Mouse (Mus musculus) lung, embryonic 15.5 days (tissue): ENCODE measurements around the gene Rb1. TPM values are rescaled to one million over a fixed set of nuclear protein-coding genes. Genes with fewer than 3 reads are reported as not detected.
A peak's percentile ranks its signal among the peaks of the same experiment; 100 is the strongest.

Experiments used
- ATAC-seq: fragments of 200-750 bp; cut with Nextera tagmentation; 2 replicates; pipeline ENCODE4 v1.8.0; 2017; ENCODE audit warnings: moderate number of reproducible peaks, borderline replicate concordance; ENCODE audit not compliant: low FRiP score, low TSS enrichment; ENCODE audit errors: extremely low read depth
- H3K27ac ChIP-seq: fragments of 300-500 bp; sonication (generic); 2 replicates; pipeline ENCODE4 v1.5.1; 2015; ENCODE audit warnings: moderate library complexity, mild to moderate bottlenecking, inconsistent platforms
- H3K27me3 ChIP-seq: fragments of 300-500 bp; sonication (generic); 2 replicates; pipeline ENCODE4 v1.6.1; 2015; ENCODE audit warnings: inconsistent platforms
- H3K36me3 ChIP-seq: fragments of 300-500 bp; sonication (generic); 2 replicates; pipeline ENCODE4 v1.6.1; 2015; ENCODE audit warnings: inconsistent platforms
- H3K4me1 ChIP-seq: fragments of 300-500 bp; sonication (generic); 2 replicates; pipeline ENCODE4 v1.6.1; 2015; ENCODE audit warnings: inconsistent platforms
- H3K4me2 ChIP-seq: fragments of 300-500 bp; sonication (generic); 2 replicates; pipeline ENCODE4 v1.6.1; 2015; ENCODE audit warnings: inconsistent platforms, mild to moderate bottlenecking, moderate library complexity
- H3K4me3 ChIP-seq: fragments of 300-500 bp; sonication (generic); 2 replicates; pipeline ENCODE4 v1.5.1; 2015; ENCODE audit warnings: mild to moderate bottlenecking, inconsistent platforms
- H3K9ac ChIP-seq: fragments of 300-500 bp; sonication (generic); 2 replicates; pipeline ENCODE4 v1.6.1; 2015; ENCODE audit warnings: inconsistent platforms
- H3K9me3 ChIP-seq: fragments of 300-500 bp; sonication (generic); 2 replicates; pipeline ENCODE4 v1.6.1; 2016; ENCODE audit warnings: inconsistent platforms
- WGBS: fragments of 180-500 bp; shearing (Covaris S2); methylation state at CpG from one replicate; pipeline ENCODE4 v1.1.7; 2015; 5-methylcytosine and 5-hydroxymethylcytosine counted together
- polyA plus RNA-seq: library from polyadenylated mRNA; unstranded; fragments of >200 nt; fragmentation: Nextera tagmentation; extraction: Ambion mirVana; gene quantifications from 2 replicates; pipeline ENCODE4 v1.2.1, GENCODE M21; 2015

The Rb1 gene
- polyA plus RNA-seq, 1 experiment from 2014 or later = 14.5 TPM

DNA sequence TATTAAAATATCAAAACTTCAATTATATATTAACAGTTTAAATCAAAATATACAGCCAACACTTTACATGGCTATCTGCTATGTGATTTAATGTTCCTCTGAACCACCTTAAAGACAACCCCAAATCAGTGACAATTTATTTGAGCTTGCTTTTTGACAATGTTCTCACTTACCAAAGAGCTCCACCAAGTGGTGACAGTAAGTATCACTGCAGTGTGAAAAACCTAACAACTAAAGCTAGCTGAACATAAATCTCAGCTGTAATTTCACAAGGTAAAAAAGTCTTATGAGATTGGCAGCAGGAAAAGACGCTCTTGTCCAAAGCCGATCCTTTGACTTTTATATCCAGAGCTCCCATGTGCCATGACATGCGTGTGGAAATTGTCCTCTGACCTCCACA is 22.4 kb downstream of the Rb1 start:
- Histone ChIP-seq H3K4me2 (no peak overlapping the region), H3K4me3 (no peak overlapping the region), H3K27ac (no peak overlapping the region), H3K9ac (no peak overlapping the region), H3K36me3 (no peaks in the 10 kb centered on the region), H3K9me3 (no peaks in the 10 kb centered on the region), H3K27me3 (no peaks in the 10 kb centered on the region), H3K4me1 (no peaks in the 10 kb centered on the region)
- 33% methylated on average over 3 of the region's 3 CpGs for WGBS
- ATAC-seq = no peak

DNA sequence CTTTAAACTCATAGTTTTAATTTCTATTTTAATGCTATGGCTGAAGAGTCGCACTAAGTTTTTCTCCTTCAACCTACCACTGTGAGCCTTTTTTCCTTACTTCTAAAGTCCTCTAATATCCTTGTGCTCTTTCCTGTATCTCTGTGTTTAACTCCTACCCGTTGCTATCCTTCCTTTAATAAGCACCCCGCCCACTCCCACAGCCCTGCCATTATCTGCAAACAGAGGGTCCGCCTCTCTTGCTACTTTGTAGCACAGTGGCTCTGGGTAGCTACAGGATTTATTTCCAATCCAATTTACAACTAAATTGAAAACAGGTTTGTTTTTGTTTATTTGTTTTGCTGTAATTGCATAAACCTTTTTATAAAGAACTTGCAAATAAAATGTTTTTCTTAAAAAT is 23.8 kb downstream of the Rb1 start:
- WGBS = 65% methylated on average over 4 of the region's 4 CpGs
- no peak for ATAC-seq

DNA sequence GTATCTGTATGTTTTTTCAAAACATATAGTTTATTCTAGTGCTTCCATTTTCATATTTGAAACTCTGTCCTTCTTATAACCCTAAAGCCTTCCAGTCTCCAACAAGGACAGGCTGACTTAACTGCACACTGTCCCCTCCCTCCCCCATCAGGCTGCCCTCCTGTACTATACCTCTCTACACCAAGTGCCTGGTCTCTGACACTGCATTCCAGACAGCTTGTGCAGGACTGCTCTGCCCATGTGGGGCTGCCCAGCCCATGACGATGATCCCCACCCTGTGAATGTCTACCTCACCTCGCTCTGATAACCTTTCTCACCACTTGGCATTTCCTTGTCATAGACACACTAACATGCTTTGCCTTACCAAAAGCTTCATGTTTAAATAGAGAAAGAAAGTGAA is 30.1 kb downstream of the Rb1 start:
- no peaks in the 10 kb centered on the region for H3K9me3 ChIP-seq
- H3K36me3 ChIP-seq = no peaks in the 10 kb centered on the region
- WGBS = 44% methylated on average over 2 of the region's 2 CpGs
- H3K27me3 ChIP-seq = no peaks in the 10 kb centered on the region
- no peak overlapping the region for H3K27ac ChIP-seq
- no peak overlapping the region for H3K9ac ChIP-seq
- no peak overlapping the region for H3K4me3 ChIP-seq
- H3K4me1 ChIP-seq = no peaks in the 10 kb centered on the region
- H3K4me2 ChIP-seq = no peak overlapping the region
- ATAC-seq = no peak

More for the DNA sequence above, 23.8 kb downstream of the Rb1 start:
- no peak overlapping the region for H3K4me3 ChIP-seq
- no peaks in the 10 kb centered on the region for H3K4me1 ChIP-seq
- H3K27ac ChIP-seq = no peak overlapping the region
- H3K4me2 ChIP-seq = no peak overlapping the region
- no peaks in the 10 kb centered on the region for H3K27me3 ChIP-seq
- H3K9ac ChIP-seq = no peak overlapping the region
- H3K9me3 ChIP-seq = no peaks in the 10 kb centered on the region
- H3K36me3 ChIP-seq = no peaks in the 10 kb centered on the region

DNA sequence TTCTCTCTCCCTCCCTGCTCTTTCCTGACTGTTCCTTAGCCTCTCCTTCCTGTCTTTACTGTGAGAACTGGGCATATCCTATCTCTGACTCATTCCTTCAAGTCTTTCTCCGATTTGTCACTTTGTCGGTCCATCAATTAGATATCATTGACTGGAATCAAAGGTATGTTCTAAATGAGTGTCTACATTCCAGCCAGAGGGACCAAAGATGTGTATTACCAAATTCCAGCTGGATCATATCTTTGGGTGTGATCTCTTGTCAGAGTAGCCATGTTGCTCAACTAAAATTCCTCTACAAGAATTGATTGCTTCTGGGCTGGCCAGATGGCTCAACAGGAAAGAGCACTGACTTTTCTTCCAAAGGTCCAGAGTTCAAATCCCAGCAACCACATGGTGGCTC is 32.0 kb downstream of the Rb1 start:
- Histone ChIP-seq H3K4me2 (no peak overlapping the region), H3K9me3 (no peaks in the 10 kb centered on the region), H3K27me3 (no peaks in the 10 kb centered on the region), H3K27ac (no peak overlapping the region), H3K4me1 (no peaks in the 10 kb centered on the region), H3K9ac (no peak overlapping the region), H3K4me3 (no peak overlapping the region), H3K36me3 (no peaks in the 10 kb centered on the region)
- ATAC-seq = no peak
- 81% methylated on average over 2 of the region's 2 CpGs for WGBS

GRCm38 (mm10) chr14:73292434-73292833 is 33.2 kb downstream of the Rb1 start:
- Histone ChIP-seq H3K4me1 (no peaks in the 10 kb centered on the region), H3K27ac (no peak overlapping the region), H3K9me3 (no peaks in the 10 kb centered on the region), H3K27me3 (no peaks in the 10 kb centered on the region), H3K36me3 (no peaks in the 10 kb centered on the region), H3K9ac (no peak overlapping the region), H3K4me2 (no peak overlapping the region), H3K4me3 (no peak overlapping the region)
- ATAC-seq = no peak
- 52% methylated on average over 1 of the region's 1 CpGs for WGBS

DNA sequence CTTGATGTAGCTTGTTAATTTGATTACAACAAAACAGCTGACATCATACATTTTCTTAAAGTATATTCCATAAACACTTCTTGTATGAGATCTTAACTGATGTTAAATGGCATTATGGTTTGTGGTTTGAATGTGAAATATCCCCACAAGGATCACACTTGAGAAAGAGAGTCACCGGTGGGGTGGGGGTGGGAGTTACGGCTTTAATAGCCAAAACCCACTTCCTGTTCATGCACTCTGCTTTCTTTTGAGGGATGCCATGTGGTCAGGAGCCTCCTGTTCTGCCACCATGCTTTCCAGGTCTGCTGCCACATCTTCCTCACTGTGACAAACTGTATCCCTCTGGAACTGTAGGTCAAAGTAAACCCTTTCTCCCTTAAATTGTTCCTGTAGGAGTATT is 35.7 kb downstream of the Rb1 start:
- Histone ChIP-seq H3K4me1 (no peaks in the 10 kb centered on the region), H3K4me2 (no peak overlapping the region), H3K36me3 (no peaks in the 10 kb centered on the region), H3K9me3 (no peaks in the 10 kb centered on the region), H3K27me3 (no peaks in the 10 kb centered on the region), H3K9ac (no peak overlapping the region), H3K27ac (no peak overlapping the region), H3K4me3 (no peak overlapping the region)
- WGBS = 82% methylated on average over 2 of the region's 2 CpGs
- ATAC-seq = no peak

- Histone ChIP-seq H3K27me3 (no peaks in the 10 kb centered on the region), H3K4me2 (no peak overlapping the region), H3K9me3 (no peaks in the 10 kb centered on the region), H3K4me3 (no peak overlapping the region), H3K4me1 (no peaks in the 10 kb centered on the region), H3K27ac (no peak overlapping the region), H3K36me3 (0 out of 2 replicates have a peak, but pooled peaks cover 2% of the 10 kb centered on the region), H3K9ac (no peak overlapping the region)
- ATAC-seq = no peak
- 27% methylated on average over 1 of the region's 1 CpGs for WGBS
Observed at GRCm38 (mm10) chr14:73280996-73281395, 44.6 kb downstream of the Rb1 start.

GRCm38 (mm10) chr14:73279096-73279495 is 46.5 kb downstream of the Rb1 start:
- 77% methylated on average over 6 of the region's 6 CpGs for WGBS
- Histone ChIP-seq H3K27me3 (no peaks in the 10 kb centered on the region), H3K9ac (no peak overlapping the region), H3K4me1 (no peaks in the 10 kb centered on the region), H3K4me2 (no peak overlapping the region), H3K9me3 (no peaks in the 10 kb centered on the region), H3K4me3 (no peak overlapping the region), H3K36me3 (no peaks in the 10 kb centered on the region), H3K27ac (no peak overlapping the region)
- no peak for ATAC-seq

- no peak for ATAC-seq
- 72% methylated on average over 5 of the region's 5 CpGs for WGBS
- no peaks in the 10 kb centered on the region for H3K9me3 ChIP-seq
- H3K36me3 ChIP-seq = no peaks in the 10 kb centered on the region
- H3K9ac ChIP-seq = no peak overlapping the region
- H3K4me2 ChIP-seq = no peak overlapping the region
- H3K27ac ChIP-seq = no peak overlapping the region
- no peak overlapping the region for H3K4me3 ChIP-seq
- no peaks in the 10 kb centered on the region for H3K27me3 ChIP-seq
- H3K4me1 ChIP-seq = no peaks in the 10 kb centered on the region
Observed at GRCm38 (mm10) chr14:73271807-73272206, 53.8 kb downstream of the Rb1 start.

DNA sequence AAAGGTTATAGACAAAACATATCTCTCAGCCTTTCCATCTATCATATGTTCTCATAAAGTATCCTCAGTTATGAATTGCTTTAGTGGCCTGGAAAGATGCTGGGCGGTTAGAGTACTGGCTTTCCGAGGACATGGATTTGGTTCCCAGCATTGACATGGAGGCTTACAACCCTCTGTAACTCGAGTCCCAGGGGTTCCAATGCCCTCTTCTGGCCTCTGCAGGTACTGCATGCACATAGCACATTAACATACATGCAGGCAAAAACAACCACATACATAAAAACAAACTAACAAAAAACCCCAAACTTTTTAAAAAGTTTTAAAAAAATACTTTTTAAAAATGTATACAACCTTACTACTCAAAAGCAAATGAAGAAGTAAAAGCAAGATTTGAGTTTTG is 59.5 kb downstream of the Rb1 start:
- H3K36me3 ChIP-seq = peaks cover 6% of the 10 kb centered on the region; the same call in 1 of the 2 replicates
- H3K9me3 ChIP-seq = no peaks in the 10 kb centered on the region
- no peak overlapping the region for H3K4me2 ChIP-seq
- H3K27ac ChIP-seq = no peak overlapping the region
- H3K27me3 ChIP-seq = no peaks in the 10 kb centered on the region
- H3K9ac ChIP-seq = no peak overlapping the region
- WGBS = 80% methylated on average over 3 of the region's 3 CpGs
- no peak overlapping the region for H3K4me3 ChIP-seq
- no peak for ATAC-seq
- no peaks in the 10 kb centered on the region for H3K4me1 ChIP-seq

- Histone ChIP-seq H3K27ac (no peak overlapping the region), H3K4me3 (no peak overlapping the region), H3K27me3 (no peaks in the 10 kb centered on the region), H3K4me1 (peaks cover 8% of the 10 kb centered on the region), H3K36me3 (peaks cover 6% of the 10 kb centered on the region; the same call in 1 of the 2 replicates), H3K4me2 (no peak overlapping the region), H3K9ac (no peak overlapping the region), H3K9me3 (no peaks in the 10 kb centered on the region)
- no peak for ATAC-seq
- 69% methylated on average over 9 of the region's 9 CpGs for WGBS
Observed at GRCm38 (mm10) chr14:73262210-73262609, 63.4 kb downstream of the Rb1 start.

- 40% methylated on average over 4 of the region's 4 CpGs for WGBS
- Histone ChIP-seq H3K4me1 (peaks cover 17% of the 10 kb centered on the region), H3K27ac (0 out of 2 replicates have a peak overlapping the region, but pooled peaks have one; percentile 15), H3K9me3 (no peaks in the 10 kb centered on the region), H3K27me3 (no peaks in the 10 kb centered on the region), H3K4me3 (no peak overlapping the region), H3K9ac (no peak overlapping the region), H3K4me2 (no peak overlapping the region), H3K36me3 (no peaks in the 10 kb centered on the region)
- ATAC-seq = no peak
Observed at GRCm38 (mm10) chr14:73258181-73258580, 67.4 kb downstream of the Rb1 start.

DNA sequence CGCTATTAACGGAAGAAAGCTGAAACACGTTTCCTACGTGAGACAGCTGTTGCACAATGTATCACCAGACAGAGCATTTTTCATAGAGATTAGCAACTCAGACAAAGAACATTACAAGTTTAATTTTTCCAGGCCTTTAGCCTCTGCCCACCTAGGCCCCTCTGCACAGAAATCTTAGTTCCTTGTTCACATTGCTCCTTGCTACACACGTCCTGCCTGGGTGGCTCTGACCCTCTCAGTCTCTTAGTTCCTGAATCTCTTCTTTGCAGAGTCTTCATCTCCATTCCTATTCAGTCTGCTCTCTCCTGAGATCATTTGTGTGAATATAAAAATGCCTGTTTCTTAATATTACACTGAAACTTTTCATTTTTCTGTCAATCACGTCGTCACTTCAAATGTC is 68.3 kb downstream of the Rb1 start:
- 51% methylated on average over 7 of the region's 7 CpGs for WGBS
- no peak overlapping the region for H3K4me2 ChIP-seq
- H3K36me3 ChIP-seq = no peaks in the 10 kb centered on the region
- H3K27me3 ChIP-seq = no peaks in the 10 kb centered on the region
- 0 out of 2 replicates have a peak overlapping the region, but pooled peaks have one; percentile 3 for H3K27ac ChIP-seq
- no peak overlapping the region for H3K9ac ChIP-seq
- peaks cover 17% of the 10 kb centered on the region for H3K4me1 ChIP-seq
- no peak overlapping the region for H3K4me3 ChIP-seq
- H3K9me3 ChIP-seq = no peaks in the 10 kb centered on the region
- ATAC-seq = no peak
